Mouse (Mus musculus) large intestine, adult 2 months (tissue): ENCODE data around the gene Kremen1. TPM values are rescaled to one million over a fixed set of nuclear protein-coding genes. Genes with fewer than 3 reads are reported as not detected.

ENCODE experiments used
- DNase-seq: peaks from one replicate; pipeline ENCODE4 v3.0.0-alpha.2; 2012; ENCODE audit warnings: low read depth, low spot score
- WGBS: fragments of 180-500 bp; shearing (Covaris S2); methylation state at CpG from one replicate; pipeline ENCODE4 v1.1.7; 2018; 5-methylcytosine and 5-hydroxymethylcytosine counted together
- polyA plus RNA-seq: library from polyadenylated mRNA; depleted of rRNA; stranded (reverse); fragments of >200 nt; gene quantifications from 2 replicates; pipeline ENCODE4 v1.2.3, GENCODE M21; 2012

Gene Kremen1
- polyA plus RNA-seq, 1 experiment, result 9.4 TPM

DNA sequence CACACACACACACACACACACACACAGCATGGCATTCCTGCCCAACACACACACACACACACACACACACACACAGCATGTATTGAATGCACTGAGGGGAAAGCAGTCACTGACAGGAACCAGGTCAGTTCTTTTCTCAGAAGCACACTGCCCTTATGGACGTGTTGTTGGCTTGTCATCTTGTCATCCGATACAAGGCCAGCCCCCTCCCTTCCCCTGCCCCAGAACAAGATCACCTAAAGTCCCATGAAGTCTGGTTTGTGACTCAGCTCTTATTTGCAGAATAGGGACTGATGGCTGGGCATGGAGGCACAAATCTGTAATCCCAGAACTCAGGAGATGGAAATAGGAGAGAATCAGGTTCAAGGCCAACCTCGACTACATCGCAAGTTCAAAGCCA, 78.5 kb downstream of the Kremen1 start:
- 81% methylated on average over 4 of the region's 4 CpGs for WGBS
- DNase-seq, result no peak

DNA sequence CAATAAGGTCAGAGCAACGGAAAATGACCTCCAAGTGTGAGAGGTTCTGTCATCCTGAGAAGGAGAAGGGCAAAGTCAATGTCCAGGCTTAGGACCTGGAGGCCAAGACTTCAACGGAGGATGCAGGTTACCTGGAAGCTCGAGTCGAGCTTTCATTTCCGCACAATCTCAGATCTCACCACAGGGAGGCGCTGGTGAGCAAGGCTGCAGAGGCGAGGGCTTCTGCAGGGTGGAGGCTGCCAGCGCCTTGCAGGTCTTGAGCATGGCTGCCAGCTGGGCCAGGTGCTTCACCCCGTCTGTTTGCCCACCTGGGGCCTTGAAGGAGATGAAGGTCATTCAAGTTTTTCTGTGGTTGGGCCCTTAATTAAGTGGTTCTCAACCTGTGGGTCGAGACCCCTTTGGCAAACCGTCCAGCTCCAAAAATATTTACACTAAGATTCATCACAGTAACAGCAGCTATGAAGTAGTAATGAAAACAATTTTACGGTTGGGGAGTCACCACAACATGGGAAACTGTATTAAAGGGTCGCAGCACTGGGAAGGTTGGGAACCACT, 79.4 kb downstream of the Kremen1 start:
- WGBS, result 16% methylated on average over 13 of the region's 13 CpGs
- peak; percentile 57 for DNase-seq

DNA sequence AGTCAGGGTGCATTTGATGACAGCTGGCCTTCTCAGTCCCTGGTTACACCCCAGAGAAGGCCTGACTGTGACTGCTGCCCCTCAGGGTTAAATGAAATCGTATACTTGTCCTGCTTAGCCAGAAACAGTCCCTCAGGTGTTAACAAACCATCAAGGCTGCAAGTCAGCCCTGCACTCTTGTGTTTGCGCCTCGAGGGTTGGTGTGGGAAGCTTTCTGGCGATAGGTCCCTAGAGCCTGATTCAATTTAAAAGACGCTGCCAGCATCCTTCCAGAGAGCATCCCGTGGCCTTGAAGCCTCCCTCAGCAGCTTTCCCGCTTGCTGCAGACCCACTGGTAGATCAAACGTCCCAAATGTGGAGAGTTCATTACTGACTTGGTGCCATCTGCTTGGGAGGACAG, 82.0 kb downstream of the Kremen1 start:
- 52% methylated on average over 8 of the region's 8 CpGs for WGBS
- no peak for DNase-seq

DNA sequence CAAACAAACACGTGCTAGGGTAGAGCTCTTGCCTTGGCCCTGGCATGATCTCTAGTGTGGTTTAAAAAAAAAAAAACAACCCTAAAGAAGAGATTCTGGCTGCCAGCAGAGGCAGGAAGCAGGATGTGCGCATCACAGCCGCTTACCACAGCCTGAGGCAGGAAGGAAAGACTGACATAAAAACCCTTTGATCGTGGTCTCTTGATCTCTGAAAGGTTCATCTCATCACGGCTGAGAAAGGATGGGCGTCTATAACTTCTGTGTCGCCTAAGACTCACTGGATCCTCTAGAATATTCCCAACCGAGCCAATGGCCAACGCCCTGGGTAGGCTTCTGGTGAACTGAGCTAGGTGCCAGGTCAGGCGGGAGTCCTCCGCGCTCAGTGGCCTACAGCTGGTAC, 84.2 kb downstream of the Kremen1 start:
- WGBS, result 75% methylated on average over 12 of the region's 12 CpGs
- no peak for DNase-seq

DNA sequence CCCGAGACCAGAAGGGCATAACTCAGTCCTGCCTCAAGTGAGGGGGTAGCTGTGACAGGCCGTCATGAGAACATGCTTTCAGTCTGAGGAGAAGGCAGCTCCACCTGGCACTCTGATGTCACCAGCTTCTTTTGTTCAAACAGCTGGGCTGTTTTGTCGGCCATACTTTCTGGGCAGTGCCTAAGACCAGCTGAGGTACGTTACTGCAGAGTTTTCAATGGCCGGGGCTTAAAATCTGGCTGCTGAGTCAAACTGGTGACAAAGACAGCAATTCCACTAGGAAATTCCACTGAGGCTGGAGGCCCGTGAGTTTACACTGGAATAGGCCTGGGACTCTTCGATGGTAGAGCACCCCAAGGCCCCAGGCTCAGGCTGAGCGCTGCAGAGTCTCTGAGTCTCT, 84.7 kb downstream of the Kremen1 start:
- WGBS, result 76% methylated on average over 8 of the region's 8 CpGs
- no peak for DNase-seq

DNA sequence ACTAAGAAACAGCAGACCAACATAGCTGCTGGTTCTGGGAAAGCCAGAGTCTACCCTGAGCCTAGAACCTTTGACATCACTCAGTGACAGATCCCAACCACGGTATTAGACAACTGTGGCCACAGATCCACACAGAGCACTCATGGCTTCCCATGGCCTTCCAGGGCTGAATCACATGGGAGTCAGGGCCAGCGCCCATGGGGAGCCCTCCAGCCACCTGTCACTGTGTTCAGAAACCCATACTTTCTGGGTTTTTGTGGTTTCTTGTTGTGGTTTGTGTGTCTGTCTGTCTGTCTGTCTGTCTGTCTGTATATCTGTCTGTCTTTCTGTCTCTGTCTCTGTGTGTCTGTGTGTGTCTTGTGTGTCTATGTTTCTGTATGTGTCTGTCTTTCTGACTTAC, 85.5 kb downstream of the Kremen1 start:
- WGBS, result 82% methylated on average over 2 of the region's 2 CpGs

DNA sequence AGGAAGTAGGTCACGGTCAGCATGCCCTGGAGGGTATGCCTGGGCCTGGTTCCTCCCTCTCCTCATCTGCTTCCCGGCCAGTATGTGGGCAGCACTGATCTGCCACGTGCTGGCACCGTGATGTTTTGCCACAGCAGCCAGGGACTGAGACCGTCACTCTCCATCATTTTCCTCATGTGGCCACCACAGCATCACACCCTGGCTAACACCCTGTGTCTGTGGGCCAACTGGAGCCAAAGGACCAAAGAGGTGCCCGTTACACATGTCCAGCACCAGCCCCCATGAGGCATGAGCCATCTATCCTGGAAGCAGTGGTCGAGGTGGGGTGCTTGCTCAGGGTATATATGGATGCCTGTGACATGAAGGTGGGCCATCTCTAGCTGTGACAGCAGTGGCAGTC, 86.2 kb downstream of the Kremen1 start:
- 86% methylated on average over 7 of the region's 7 CpGs for WGBS
- DNase-seq, result no peak

More for the DNA sequence above, 85.5 kb downstream of the Kremen1 start:
- DNase-seq, result no peak

DNA sequence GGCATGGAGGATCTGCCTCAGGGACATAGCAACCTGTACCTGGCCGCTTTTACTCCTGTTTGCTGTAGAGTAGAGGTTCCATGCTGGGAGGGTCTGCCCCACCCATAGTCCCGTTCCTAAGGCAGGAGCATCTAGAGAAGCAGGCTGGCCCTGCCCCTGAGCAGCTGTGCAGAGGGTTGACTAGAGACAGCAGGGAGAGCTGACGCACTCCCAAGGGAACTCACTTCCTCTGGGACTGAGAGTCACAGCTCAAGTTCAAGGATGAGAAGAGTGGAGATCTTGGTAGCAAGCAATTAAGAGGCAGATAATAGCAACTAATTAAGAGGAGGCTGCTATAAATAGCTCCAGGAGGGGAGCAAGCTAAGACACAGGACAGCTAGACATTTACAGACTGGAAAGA, 88.5 kb downstream of the Kremen1 start:
- no peak for DNase-seq

DNA sequence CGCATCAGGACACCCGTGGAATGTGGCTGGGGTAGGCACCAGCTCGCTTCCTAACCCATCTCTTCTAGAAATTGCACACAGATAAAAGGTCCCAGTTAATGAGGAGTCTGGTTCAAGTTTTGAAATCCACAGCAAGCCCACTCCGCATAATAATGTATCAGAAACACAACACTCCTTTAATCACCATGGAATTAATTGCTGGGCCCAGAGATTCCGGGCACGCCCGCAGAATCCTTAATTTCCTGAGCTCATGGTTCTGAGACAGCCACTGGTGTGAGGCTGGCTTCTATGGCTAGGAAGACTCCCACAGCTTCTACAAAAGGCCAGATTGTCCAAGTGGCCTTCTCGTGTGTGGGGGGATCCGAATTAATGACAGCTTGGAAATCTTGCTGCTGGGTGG, 94.0 kb downstream of the Kremen1 start:
- WGBS, result 86% methylated on average over 9 of the region's 9 CpGs

More for the DNA sequence above, 88.5 kb downstream of the Kremen1 start:
- 22% methylated on average over 3 of the region's 3 CpGs for WGBS

DNA sequence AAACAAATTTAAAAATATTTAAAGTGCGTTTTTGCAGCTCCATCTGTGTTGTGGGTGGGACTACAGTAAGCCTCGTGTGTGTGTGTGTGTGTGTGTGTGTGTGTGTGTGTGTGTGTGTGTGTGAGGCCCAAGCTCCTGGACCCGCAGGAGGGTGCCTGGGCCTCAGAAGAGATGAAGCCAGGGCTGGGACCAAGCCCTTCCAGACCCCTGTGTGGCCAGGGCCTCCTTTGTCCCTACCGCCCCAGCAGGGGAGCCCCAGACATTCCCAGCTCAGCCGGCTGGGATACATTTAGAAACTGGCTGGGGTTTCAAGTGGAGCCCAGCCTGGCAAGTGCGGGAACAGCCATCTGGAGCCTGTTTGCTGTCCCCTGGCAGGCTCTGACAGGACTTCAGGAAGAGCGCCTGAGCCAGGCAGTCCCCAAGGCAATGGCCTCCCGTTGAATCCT, 95.9 kb downstream of the Kremen1 start:
- 37% methylated on average over 8 of the region's 8 CpGs for WGBS

More for the DNA sequence above, 94.0 kb downstream of the Kremen1 start:
- no peak for DNase-seq

DNA sequence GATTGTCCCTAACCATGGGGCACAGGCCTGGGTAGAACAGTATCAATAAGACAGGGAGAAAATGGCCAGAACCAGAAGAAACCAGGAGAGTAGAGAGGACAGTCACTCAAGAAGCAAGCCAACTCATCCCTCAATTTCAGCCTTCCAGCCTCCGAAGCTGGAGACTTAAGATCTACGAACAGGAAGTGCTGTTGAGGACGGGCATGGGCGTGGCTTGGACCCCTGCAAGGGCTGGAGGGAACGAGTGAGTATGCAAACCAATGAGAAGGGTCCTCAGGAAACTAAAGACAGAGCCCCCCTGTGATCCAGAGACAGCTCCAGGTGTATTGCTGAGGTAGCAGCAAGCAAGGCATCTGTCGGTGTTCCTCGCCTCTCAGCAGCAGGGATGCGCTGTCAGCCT, 97.0 kb downstream of the Kremen1 start:
- WGBS, result 57% methylated on average over 8 of the region's 8 CpGs
- DNase-seq, result no peak

More for the DNA sequence above, 95.9 kb downstream of the Kremen1 start:
- no peak for DNase-seq

DNA sequence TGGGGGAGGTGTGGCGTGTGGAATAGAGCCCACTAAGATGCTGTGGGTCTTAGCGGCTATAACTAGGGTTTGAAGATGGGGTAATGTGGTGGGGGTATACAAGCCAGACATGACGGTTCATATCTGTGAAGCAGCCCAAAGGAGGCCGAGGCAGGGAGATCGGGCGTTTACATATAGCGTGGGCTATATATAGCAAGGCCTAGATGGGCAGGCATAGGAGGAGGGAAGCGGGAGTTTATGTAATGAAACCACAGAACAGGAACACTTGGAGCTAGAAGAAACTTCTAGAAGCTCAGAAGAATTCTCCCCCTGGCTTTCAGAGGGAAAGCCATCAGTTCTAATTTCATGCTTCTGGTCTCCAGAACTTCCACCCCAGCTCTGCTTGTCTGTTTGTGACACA, 97.9 kb downstream of the Kremen1 start:
- 87% methylated on average over 8 of the region's 8 CpGs for WGBS

DNA sequence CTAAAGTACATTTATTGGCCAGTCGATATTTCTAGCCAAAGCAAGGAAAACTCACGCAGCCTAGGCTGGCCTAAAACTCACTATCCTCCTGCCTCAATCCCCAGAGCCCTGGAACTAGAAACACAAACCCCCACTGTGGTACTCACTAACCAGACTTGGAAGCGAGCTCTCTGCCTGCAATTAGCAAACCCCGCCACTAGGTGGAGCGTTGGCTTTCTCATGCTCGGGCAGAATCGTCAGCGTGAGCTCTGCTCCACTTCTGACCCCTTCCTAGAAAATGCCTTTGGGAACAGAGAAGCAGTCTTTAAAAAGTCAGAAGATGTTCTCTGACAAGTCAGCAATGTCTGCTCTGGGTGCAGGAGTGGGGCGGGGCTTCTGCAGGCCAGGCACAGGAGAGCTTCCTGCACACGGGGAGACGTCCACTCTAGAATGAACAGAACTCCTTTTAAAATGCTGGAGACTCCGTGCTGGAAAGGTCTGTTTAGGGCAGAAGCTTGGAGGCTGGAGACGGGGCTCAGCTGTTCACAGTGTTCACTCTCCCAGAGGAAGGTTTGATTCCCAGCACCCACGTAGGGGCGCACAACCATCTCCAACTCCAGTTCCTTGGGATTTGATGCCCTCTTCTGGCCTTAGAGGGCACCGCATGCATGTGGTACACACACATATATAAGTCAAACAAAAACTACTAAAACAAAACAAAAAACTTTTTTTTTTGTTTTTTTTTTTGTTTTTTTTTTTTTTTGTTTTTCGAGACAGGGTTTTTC, 100.5 kb downstream of the Kremen1 start:
- no peak for DNase-seq
- 74% methylated on average over 17 of the region's 17 CpGs for WGBS

More for the DNA sequence above, 97.9 kb downstream of the Kremen1 start:
- DNase-seq, result no peak

DNA sequence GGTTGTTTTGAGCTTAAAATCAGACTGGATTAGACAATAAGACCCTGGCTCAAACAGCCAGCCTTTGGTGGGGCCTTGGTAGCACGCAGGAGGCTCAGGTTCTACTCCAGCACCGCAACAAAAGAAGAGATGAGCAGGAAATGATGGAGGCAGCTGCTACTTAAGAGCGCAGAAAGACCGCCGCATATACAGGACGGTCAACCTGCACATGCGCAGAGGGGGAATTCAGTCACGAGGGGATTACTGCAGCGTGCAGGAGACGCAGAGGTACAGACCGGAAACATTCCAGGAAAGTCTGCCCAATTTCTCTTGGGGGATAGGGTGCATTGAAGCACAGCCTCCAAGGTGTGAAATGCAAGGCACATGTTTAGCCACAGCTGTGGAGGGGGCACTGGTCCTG, 103.3 kb downstream of the Kremen1 start:
- 92% methylated on average over 11 of the region's 11 CpGs for WGBS

DNA sequence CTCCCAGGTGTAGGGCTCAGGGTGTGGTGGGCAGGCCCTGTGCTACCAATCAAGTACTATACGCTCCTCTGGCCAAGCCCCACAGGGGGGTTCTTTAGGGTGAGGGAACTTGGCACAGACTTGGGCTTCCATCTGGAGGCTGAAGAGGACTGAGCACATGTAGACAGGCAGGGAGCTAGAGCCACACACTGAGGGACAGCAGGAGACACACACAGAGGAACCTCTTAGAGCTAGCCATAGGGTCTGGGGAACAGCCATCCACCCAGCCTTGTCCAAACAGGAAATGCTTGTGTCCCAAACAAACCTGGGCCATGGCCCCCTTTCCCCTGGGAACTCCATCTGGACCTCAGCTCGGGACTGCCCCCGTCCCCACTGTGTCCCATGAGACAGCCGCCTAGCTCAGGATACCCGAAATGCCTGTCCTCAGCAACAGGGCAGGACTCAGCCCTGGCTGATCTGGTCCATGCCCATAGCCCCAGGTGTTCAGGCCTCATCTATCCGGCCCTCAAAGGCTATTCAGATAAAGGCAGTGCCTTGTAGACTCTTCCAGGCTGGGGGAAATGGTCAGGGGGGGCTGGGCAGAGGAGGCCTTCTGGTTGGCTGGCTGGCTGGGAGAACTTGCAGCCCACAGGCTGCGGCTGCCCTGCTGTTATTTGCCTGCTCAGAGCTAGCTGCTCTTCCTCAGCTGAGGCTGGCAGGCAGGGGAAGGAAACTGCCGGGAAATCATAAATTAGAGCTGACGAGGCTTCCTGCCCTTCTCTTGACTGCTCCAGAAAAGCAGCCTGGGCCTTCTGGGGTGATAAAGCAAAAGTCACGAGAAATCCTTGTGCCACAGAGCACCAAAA, 106.2 kb downstream of the Kremen1 start:
- no peak for DNase-seq
- WGBS, result 59% methylated on average over 10 of the region's 10 CpGs

More for the DNA sequence above, 103.3 kb downstream of the Kremen1 start:
- DNase-seq, result no peak

DNA sequence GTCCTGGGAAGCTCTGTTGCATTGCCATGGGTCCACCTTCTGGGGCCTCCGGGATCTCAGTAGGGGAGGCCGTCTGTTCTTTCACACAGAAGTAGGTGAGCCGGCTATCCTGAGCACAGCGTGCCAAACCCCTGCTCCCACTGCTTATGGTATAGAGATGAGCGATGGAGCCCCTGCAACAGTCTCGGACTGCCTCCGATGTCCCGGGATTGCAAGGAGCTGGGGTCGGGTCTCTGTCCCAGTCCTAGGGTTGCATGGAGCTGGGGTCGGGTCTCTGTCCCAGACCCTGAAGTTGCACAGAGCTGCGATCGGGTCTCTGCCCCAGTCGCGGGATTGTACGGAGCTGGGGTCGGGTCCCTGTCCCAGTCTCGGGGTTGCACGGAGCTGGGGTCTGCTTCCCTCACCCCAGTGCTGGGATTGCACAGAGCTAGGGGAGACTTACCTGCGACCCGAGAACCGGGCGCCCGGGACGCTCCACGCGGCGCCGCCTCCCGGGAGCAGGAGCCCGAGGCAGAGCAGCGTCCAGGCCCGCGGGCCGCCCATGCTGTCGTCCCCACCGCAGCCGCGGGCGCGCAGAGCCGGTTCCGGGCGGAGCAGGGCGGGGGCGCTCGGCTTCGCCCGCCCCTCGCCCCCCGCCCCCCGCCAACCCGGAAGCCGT, 109.5 kb downstream of the Kremen1 start, which contains the start of gene Emid1:
Emid1 (minus strand) TSS at position 578 of the 658 bp plus-strand sequence.
- 3% methylated on average over 50 of the region's 53 CpGs for WGBS
- DNase-seq, result no peak

DNA sequence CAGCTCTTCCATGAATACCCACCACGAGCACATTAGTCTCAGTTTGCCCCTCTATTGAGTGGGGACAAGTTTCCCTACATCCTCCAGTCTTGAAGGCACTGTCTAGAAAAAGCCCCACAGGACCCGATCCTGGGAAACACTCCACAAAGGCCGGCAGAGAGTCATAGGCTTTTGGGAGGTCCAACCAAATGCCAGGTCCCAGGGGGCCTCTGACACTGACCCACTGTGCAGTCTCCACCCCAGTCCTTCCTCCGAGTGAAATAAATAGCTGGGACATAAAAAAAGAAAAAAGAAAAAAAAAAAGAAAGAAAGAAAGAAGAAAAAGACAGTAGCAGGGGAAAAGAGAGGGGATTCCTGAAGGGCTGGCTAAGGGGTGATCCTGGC, 110.1 kb downstream of the Kremen1 start:
- WGBS, result 65% methylated on average over 4 of the region's 4 CpGs
- DNase-seq, result no peak

DNA sequence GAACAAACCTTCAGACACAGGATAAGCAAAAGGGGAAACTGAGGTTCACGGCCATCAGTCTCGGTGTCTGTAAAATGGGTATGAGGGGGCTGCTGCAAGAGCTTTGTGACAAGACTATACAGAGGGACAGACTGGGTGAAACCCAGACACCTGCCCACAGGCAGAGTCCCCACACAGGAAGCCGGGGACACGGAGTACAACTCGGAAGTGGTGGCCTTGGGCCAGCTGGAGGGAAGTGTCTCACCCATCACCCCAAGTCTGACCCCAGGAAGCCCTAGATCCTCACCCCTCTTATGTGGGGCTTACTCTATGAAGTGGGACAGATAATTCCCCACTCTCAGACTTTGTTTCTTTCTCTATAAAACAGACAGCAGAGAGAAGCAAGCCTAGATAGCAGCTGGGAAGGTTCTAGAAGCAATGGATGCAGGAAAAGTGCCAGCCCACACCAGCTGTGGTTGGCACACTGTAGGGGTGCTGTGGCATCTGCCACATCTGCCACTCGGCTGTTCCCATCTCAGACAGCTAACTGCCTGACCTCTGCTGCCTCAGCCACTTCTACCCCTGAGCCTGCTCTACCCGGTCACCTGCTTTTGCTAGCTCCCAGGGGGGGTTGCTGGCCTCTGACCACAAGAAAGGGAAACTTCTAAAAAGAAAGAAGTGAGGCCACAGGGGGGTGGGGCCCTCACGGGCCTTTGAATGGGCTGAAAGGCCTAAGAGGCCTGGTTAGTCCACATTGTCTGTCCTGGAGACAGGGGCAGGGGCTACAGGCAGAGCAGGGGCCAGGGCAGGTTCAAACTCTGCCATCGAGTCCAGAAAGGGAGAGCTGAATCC, 110.7 kb downstream of the Kremen1 start:
- WGBS, result 69% methylated on average over 9 of the region's 9 CpGs
- DNase-seq, result no peak

DNA sequence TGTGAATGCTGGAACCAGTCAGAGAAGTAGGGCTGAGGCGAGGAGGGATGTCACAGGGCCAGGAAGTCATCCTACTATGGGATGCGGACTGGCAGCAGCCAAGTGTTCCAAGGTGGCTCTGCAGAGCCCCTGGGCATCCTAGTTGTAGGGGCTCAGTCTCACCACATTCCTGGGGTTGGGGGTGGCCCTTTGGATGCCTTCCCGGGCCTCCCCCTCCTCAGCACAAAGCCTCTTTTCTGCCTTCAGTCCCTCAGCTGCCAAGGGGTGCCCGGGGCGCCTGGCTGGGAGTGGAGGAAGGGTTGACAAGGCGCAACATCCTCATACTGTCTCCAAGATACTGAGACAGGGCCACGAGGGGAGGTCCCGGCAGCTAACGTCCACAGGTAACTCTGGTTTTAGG, 111.4 kb downstream of the Kremen1 start:
- WGBS, result 80% methylated on average over 9 of the region's 9 CpGs
- no peak for DNase-seq
